Mouse (Mus musculus): Measurements from ENCODE around the gene Olfr889. TPM values are rescaled to one million over a fixed set of nuclear protein-coding genes. Genes with fewer than 3 reads are reported as not detected.
"Not testable (repeated sequence)": the region's sequence is repeated elsewhere in the genome, so short reads cannot be mapped to it uniquely, and the experiment has no call there.

Gene Olfr889
- polyA plus RNA-seq (2014; fragmentation: Nextera tagmentation; extraction: Ambion mirVana) = not detected in 2 replicates

GRCm38 (mm10) chr9:38114898-38115297 is at the start of gene Olfr889:
TSS of gene Olfr889 (plus strand) at chr9:38115198.
- ATAC-seq (ENCODE audit: insufficient number of reproducible peaks, insufficient read depth, low FRiP score, low read depth) = no peak
- Histone ChIP-seq H3K27ac (replicated peaks in 1 of 2; ENCODE audit: control insufficient read depth in 1 of 2, insufficient read depth in 1 of 2, low read depth in 2 of 2, low read length in 2 of 2) (no peak within 1 kb of the TSS), H3K4me3 (ENCODE audit: control insufficient read depth in 1 of 2, insufficient read depth in 1 of 2, low read depth in 1 of 2, low read length in 2 of 2) (no peak within 1 kb of the TSS), H3K4me2 (ENCODE audit: low read length) (no peak within 1 kb of the TSS), H3K36me3 (ENCODE audit: control insufficient read depth, insufficient read depth, low read length) (no peaks in the 10 kb centered on the region), H3K4me1 (ENCODE audit: control insufficient read depth in 2 of 2, insufficient read depth in 2 of 2, low read length in 2 of 2) (no peaks in the 10 kb centered on the region), H3K9ac (ENCODE audit: low read length) (no peak within 1 kb of the TSS), H3K27me3 (ENCODE audit: control insufficient read depth, insufficient read depth, low read length) (no peaks in the 10 kb centered on the region), H3K9me3 (ENCODE audit: control insufficient read depth, low read length) (no peaks in the 10 kb centered on the region)

- WGBS = 73% methylated on average over 1 of the region's 1 CpGs
- Histone ChIP-seq H3K9me3 (ENCODE audit: control insufficient read depth, low read length) (no peaks in the 10 kb centered on the region), H3K27me3 (ENCODE audit: control insufficient read depth, insufficient read depth, low read length) (no peaks in the 10 kb centered on the region), H3K27ac (replicated peaks in 1 of 2; ENCODE audit: control insufficient read depth in 1 of 2, insufficient read depth in 1 of 2, low read depth in 2 of 2, low read length in 2 of 2) (no peak within 1 kb of the TSS), H3K4me1 (ENCODE audit: control insufficient read depth in 2 of 2, insufficient read depth in 2 of 2, low read length in 2 of 2) (no peaks in the 10 kb centered on the region), H3K9ac (ENCODE audit: low read length) (no peak within 1 kb of the TSS), H3K4me2 (ENCODE audit: low read length) (no peak within 1 kb of the TSS), H3K4me3 (ENCODE audit: control insufficient read depth in 1 of 2, insufficient read depth in 1 of 2, low read depth in 1 of 2, low read length in 2 of 2) (no peak within 1 kb of the TSS), H3K36me3 (ENCODE audit: control insufficient read depth, insufficient read depth, low read length) (no peaks in the 10 kb centered on the region)
- ATAC-seq (ENCODE audit: insufficient number of reproducible peaks, insufficient read depth, low FRiP score, low read depth) = no peak
Observed at GRCm38 (mm10) chr9:38083772-38084171, 31.2 kb upstream of the Olfr889 start, which contains the start of gene Olfr887. TSS of gene Olfr887 (plus strand) at chr9:38084072.

GRCm38 (mm10) chr9:38107828-38108227 is 7.2 kb upstream of the Olfr889 start, which contains the start of gene Olfr888:
TSS of gene Olfr888 (plus strand) at chr9:38108128.
- ATAC-seq (ENCODE audit: insufficient number of reproducible peaks, insufficient read depth, low FRiP score, low read depth) = no peak
- Histone ChIP-seq H3K4me2 (ENCODE audit: low read length) (no peak within 1 kb of the TSS), H3K4me3 (ENCODE audit: control insufficient read depth in 1 of 2, insufficient read depth in 1 of 2, low read depth in 1 of 2, low read length in 2 of 2) (no peak within 1 kb of the TSS), H3K9me3 (ENCODE audit: control insufficient read depth, low read length) (no peaks in the 10 kb centered on the region), H3K27me3 (ENCODE audit: control insufficient read depth, insufficient read depth, low read length) (no peaks in the 10 kb centered on the region), H3K9ac (ENCODE audit: low read length) (no peak within 1 kb of the TSS), H3K27ac (replicated peaks in 1 of 2; ENCODE audit: control insufficient read depth in 1 of 2, insufficient read depth in 1 of 2, low read depth in 2 of 2, low read length in 2 of 2) (no peak within 1 kb of the TSS), H3K36me3 (ENCODE audit: control insufficient read depth, insufficient read depth, low read length) (no peaks in the 10 kb centered on the region), H3K4me1 (ENCODE audit: control insufficient read depth in 2 of 2, insufficient read depth in 2 of 2, low read length in 2 of 2) (no peaks in the 10 kb centered on the region)
- WGBS = 70% methylated on average over 1 of the region's 1 CpGs

- Histone ChIP-seq H3K4me3 (ENCODE audit: control insufficient read depth in 1 of 2, insufficient read depth in 1 of 2, low read depth in 1 of 2, low read length in 2 of 2) (no peak within 1 kb of the TSS), H3K4me1 (ENCODE audit: control insufficient read depth in 2 of 2, insufficient read depth in 2 of 2, low read length in 2 of 2) (no peaks in the 10 kb centered on the region), H3K27me3 (ENCODE audit: control insufficient read depth, insufficient read depth, low read length) (no peaks in the 10 kb centered on the region), H3K36me3 (ENCODE audit: control insufficient read depth, insufficient read depth, low read length) (no peaks in the 10 kb centered on the region), H3K27ac (replicated peaks in 1 of 2; ENCODE audit: control insufficient read depth in 1 of 2, insufficient read depth in 1 of 2, low read depth in 2 of 2, low read length in 2 of 2) (no peak within 1 kb of the TSS), H3K9ac (ENCODE audit: low read length) (no peak within 1 kb of the TSS), H3K4me2 (ENCODE audit: low read length) (no peak within 1 kb of the TSS), H3K9me3 (ENCODE audit: control insufficient read depth, low read length) (no peaks in the 10 kb centered on the region)
- no peak for ATAC-seq (ENCODE audit: insufficient number of reproducible peaks, insufficient read depth, low FRiP score, low read depth)
Observed at GRCm38 (mm10) chr9:38142217-38142616, 27.2 kb downstream of the Olfr889 start, which contains the start of gene Olfr890. TSS of gene Olfr890 (plus strand) at chr9:38142517.

GRCm38 (mm10) chr9:38168341-38168740 is 53.3 kb downstream of the Olfr889 start:
- H3K27me3 ChIP-seq (ENCODE audit: control insufficient read depth, insufficient read depth, low read length); H3K36me3 ChIP-seq (ENCODE audit: control insufficient read depth, insufficient read depth, low read length); H3K9ac ChIP-seq (ENCODE audit: low read length); H3K9me3 ChIP-seq (ENCODE audit: control insufficient read depth, low read length); H3K27ac ChIP-seq (replicated peaks in 1 of 2; ENCODE audit: control insufficient read depth in 1 of 2, insufficient read depth in 1 of 2, low read depth in 2 of 2, low read length in 2 of 2); H3K4me1 ChIP-seq (ENCODE audit: control insufficient read depth in 2 of 2, insufficient read depth in 2 of 2, low read length in 2 of 2); H3K4me3 ChIP-seq (ENCODE audit: control insufficient read depth in 1 of 2, insufficient read depth in 1 of 2, low read depth in 1 of 2, low read length in 2 of 2); ATAC-seq (ENCODE audit: insufficient number of reproducible peaks, insufficient read depth, low FRiP score, low read depth); H3K4me2 ChIP-seq (ENCODE audit: low read length): not testable (repeated sequence)
- 37% methylated on average over 2 of the region's 2 CpGs for WGBS

Other genes with a start within 250 kb of the Olfr889 start
- not detected in 2 replicates for gene Olfr145, start 218.5 kb upstream of the Olfr889 start, polyA plus RNA-seq (2014; fragmentation: Nextera tagmentation; extraction: Ambion mirVana)
- gene Olfr878, start 197.4 kb upstream of the Olfr889 start, polyA plus RNA-seq (2014; fragmentation: Nextera tagmentation; extraction: Ambion mirVana) = not detected in 2 replicates
- not detected in 2 replicates for gene Olfr881, start 123.4 kb upstream of the Olfr889 start, polyA plus RNA-seq (2014; fragmentation: Nextera tagmentation; extraction: Ambion mirVana)
- not detected in 2 replicates for gene Olfr883, start 89.4 kb upstream of the Olfr889 start, polyA plus RNA-seq (2014; fragmentation: Nextera tagmentation; extraction: Ambion mirVana)
- not detected in 2 replicates for gene Olfr884, start 68.6 kb upstream of the Olfr889 start, polyA plus RNA-seq (2014; fragmentation: Nextera tagmentation; extraction: Ambion mirVana)
- gene Olfr885, start 53.9 kb upstream of the Olfr889 start, polyA plus RNA-seq (2014; fragmentation: Nextera tagmentation; extraction: Ambion mirVana) = not detected in 2 replicates
- not detected in 2 replicates for gene Olfr887, start 31.1 kb upstream of the Olfr889 start, polyA plus RNA-seq (2014; fragmentation: Nextera tagmentation; extraction: Ambion mirVana)
- gene Olfr888, start 7.1 kb upstream of the Olfr889 start, polyA plus RNA-seq (2014; fragmentation: Nextera tagmentation; extraction: Ambion mirVana) = not detected in 2 replicates
- gene Olfr890, start 27.3 kb downstream of the Olfr889 start, polyA plus RNA-seq (2014; fragmentation: Nextera tagmentation; extraction: Ambion mirVana) = not detected in 2 replicates
- not detected in 2 replicates for gene Olfr891, start 65.6 kb downstream of the Olfr889 start, polyA plus RNA-seq (2014; fragmentation: Nextera tagmentation; extraction: Ambion mirVana)
- not detected in 2 replicates for gene Olfr893, start 93.2 kb downstream of the Olfr889 start, polyA plus RNA-seq (2014; fragmentation: Nextera tagmentation; extraction: Ambion mirVana)
- gene Olfr894, start 102.9 kb downstream of the Olfr889 start, polyA plus RNA-seq (2014; fragmentation: Nextera tagmentation; extraction: Ambion mirVana) = not detected in 2 replicates
- not detected in 2 replicates for gene Olfr143, start 137.6 kb downstream of the Olfr889 start, polyA plus RNA-seq (2014; fragmentation: Nextera tagmentation; extraction: Ambion mirVana)
- not detected in 2 replicates for gene Olfr895, start 152.7 kb downstream of the Olfr889 start, polyA plus RNA-seq (2014; fragmentation: Nextera tagmentation; extraction: Ambion mirVana)
- not detected in 2 replicates for gene Olfr896-ps1, start 175.9 kb downstream of the Olfr889 start, polyA plus RNA-seq (2014; fragmentation: Nextera tagmentation; extraction: Ambion mirVana)
- not detected in 2 replicates for gene Olfr25, start 213.9 kb downstream of the Olfr889 start, polyA plus RNA-seq (2014; fragmentation: Nextera tagmentation; extraction: Ambion mirVana)
- gene Olfr898, start 233.2 kb downstream of the Olfr889 start, polyA plus RNA-seq (2014; fragmentation: Nextera tagmentation; extraction: Ambion mirVana) = not detected in 2 replicates